24 mouse cellular contexts compared by ENCODE assay signal in genomic region chr4:58317536-58317935, GRCm38 (mm10). TPM values are rescaled to one million over a fixed set of nuclear protein-coding genes. Genes with fewer than 3 reads are reported as not detected.
"Had no signal": no experiment of that assay in that cellular context is flagged by ENCODE, and none has a peak within 500 bp of the region (broad histone marks: within the 10 kb centered on the region; RNA-seq: fewer than 3 reads in every experiment).

No protein-coding gene starts in this region.

- H3K9ac ChIP-seq: limb, embryonic 12.5 days; limb, embryonic 15.5 days; liver, embryonic 12.5 days; liver, embryonic 15.5 days; midbrain, embryonic 13.5 days; neural tube, embryonic 12.5 days; neural tube, embryonic 15.5 days had no signal

- H3K27ac ChIP-seq: kidney, postnatal 0 days; left cerebral cortex, adult 2 months; limb, embryonic 12.5 days; limb, embryonic 15.5 days; liver, embryonic 12.5 days; liver, embryonic 15.5 days; midbrain, embryonic 10.5 days; midbrain, embryonic 13.5 days; neural tube, embryonic 12.5 days; neural tube, embryonic 15.5 days had no signal

- H3K4me2 ChIP-seq: limb, embryonic 12.5 days; limb, embryonic 15.5 days; liver, embryonic 12.5 days; liver, embryonic 15.5 days; midbrain, embryonic 13.5 days; neural tube, embryonic 12.5 days; neural tube, embryonic 15.5 days had no signal

- ATAC-seq: intestine, embryonic 16.5 days; liver, embryonic 12.5 days; midbrain, embryonic 13.5 days; midbrain, embryonic 16.5 days had no signal

- H3K9me3 ChIP-seq: limb, embryonic 12.5 days; limb, embryonic 15.5 days; liver, embryonic 12.5 days; liver, embryonic 15.5 days; megakaryocyte, embryonic 14.5 days; midbrain, embryonic 10.5 days; midbrain, embryonic 13.5 days; neural tube, embryonic 12.5 days; neural tube, embryonic 15.5 days had no signal

- H3K4me1 ChIP-seq: limb, embryonic 12.5 days; limb, embryonic 15.5 days; liver, embryonic 12.5 days; liver, embryonic 15.5 days; megakaryocyte, embryonic 14.5 days; midbrain, embryonic 10.5 days; midbrain, embryonic 13.5 days; neural tube, embryonic 12.5 days; neural tube, embryonic 15.5 days had no signal

- H3K27me3 ChIP-seq: limb, embryonic 12.5 days; limb, embryonic 15.5 days; liver, embryonic 12.5 days; liver, embryonic 15.5 days; megakaryocyte, embryonic 14.5 days; midbrain, embryonic 13.5 days; neural tube, embryonic 12.5 days; neural tube, embryonic 15.5 days had no signal

- DNase-seq: kidney, adult 18-20 months; kidney, postnatal 25 days; layer of hippocampus, postnatal 36 days; lung, adult 2 months; lung, postnatal 36 days; right cerebral cortex, adult 18-20 months; right cerebral cortex, postnatal 14 days; right cerebral cortex, postnatal 4 days; spleen, adult 18-20 months; thymus, adult 18-20 months; thymus, postnatal 36 days had no signal

- H3K4me3 ChIP-seq: left cerebral cortex, adult 2 months; limb, embryonic 12.5 days; limb, embryonic 15.5 days; liver, embryonic 12.5 days; liver, embryonic 15.5 days; megakaryocyte, embryonic 14.5 days; midbrain, embryonic 10.5 days; midbrain, embryonic 13.5 days; neural tube, embryonic 12.5 days; neural tube, embryonic 15.5 days had no signal

- H3K36me3 ChIP-seq: limb, embryonic 12.5 days; limb, embryonic 15.5 days; liver, embryonic 12.5 days; liver, embryonic 15.5 days; midbrain, embryonic 10.5 days; midbrain, embryonic 13.5 days; neural tube, embryonic 12.5 days; neural tube, embryonic 15.5 days had no signal

RNA-seq across cellular contexts. Expression of gene Musk, which starts 31.8 kb away (rescaled TPM):
- polyA plus RNA-seq: midbrain, embryonic 13.5 days had no signal
